Mouse (Mus musculus): ENCODE results near the gene Ajm1. TPM values are rescaled to one million over a fixed set of nuclear protein-coding genes. Genes with fewer than 3 reads are reported as not detected.

The Ajm1 gene
- polyA plus RNA-seq, 1 experiment, result 115 TPM

DNA sequence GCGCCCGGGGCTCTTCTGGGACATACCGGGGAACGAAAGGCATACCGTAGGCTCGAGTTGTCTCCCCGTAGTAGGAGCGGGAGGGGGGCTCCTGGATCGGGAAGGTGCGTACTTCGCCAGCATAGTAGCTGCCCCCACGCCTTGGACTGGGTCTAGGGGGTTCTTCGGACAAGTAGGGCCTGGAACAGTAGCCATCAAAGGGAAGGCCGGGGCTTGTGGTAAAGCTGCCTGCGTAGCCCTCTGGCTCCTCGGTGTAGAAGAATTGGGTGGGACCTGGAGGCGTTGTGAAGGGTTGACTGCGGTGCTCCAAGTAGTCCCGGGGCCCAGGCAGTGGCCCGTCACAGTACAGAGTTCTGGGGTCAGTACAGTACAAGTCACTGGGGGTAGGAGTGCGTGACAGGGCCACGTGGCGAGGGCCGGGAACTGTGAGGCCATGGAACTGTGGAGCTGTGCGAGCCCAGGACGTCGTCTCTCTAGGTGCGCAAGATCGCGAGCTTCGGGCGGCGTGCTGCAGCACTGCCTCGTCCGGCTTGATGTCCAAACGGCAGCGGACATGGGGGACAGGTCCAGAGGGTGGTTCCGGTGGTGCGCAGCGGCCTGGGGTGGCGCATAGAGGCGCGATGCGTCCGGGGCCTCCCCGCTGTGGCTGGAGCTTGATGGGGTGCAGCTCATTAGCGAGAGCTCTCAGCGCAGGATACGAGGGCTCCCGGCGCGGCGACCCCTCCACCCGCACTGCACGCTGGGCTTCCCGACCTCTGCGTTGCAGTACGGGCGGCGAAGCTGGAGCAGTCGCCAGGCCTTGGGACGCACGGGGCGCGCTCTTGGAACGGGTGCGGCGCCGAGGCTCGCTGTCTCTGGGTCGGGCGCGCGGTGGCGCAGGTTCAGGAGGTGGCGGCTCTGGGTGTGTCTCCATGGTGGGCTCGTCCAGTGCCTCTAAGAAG lies 2.5 kb downstream of the Ajm1 start:
- no peak overlapping the region for H3K27ac ChIP-seq (ENCODE audit: insufficient read depth, low read length)
- H3K4me3 ChIP-seq (ENCODE audit: insufficient read depth, low read length), result no peak overlapping the region; the same call in 1 of the 2 replicates
- no peak for TF ChIP-seq POLR2A (IDR thresholded peaks at IDR 0.05; ENCODE audit: extremely low read depth, insufficient read depth, low read length)
- no peak for TF ChIP-seq CTCF (IDR thresholded peaks at IDR 0.05; ENCODE audit: extremely low read depth, insufficient read depth, low read length)
- peaks cover 13% of the 10 kb centered on the region for H3K4me1 ChIP-seq (ENCODE audit: control insufficient read depth, insufficient read depth, low read length)

DNA sequence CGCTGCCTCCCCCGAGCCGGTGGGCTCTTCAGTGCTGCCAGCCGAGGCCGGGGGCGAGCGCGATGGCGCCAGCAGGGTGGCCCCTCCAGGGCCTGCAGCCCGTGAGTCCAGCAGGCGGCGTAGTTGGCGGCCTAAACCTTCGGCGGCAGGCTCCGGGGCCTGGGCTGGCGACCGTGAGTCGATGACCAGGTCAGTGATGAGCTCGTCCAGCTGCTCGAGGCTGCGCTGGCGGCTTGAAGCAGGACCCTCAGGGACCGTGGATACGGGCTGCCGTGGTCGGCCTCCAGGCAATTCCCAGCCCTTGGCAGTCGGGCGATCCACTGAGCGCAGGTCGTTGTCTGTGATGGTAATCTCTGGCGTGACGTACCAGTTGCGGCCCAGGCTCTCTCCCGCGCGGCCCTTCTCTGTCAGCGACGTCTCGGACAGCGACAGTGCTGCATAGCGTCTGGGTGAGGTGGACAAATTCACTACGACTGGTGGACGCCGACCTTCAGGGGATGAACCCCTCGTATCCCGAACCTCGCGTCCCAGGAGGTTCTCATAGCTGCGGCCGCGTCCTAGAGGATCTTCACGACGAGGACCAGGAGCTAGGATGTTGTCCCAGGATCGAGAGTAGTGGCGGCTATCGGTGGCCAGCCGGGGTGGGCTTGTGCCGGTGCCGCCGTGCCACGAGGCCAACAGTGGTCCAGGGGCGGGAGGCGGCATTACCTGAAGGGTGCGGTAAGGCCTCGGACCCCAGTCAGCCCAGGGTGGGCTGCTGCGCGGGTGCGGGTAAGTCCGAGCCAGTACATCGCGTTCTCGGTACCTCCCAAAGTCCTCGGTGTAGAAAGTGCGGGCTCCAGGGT lies 3.4 kb downstream of the Ajm1 start:
- peaks cover 15% of the 10 kb centered on the region for H3K4me1 ChIP-seq (ENCODE audit: control insufficient read depth, insufficient read depth, low read length)
- H3K4me3 ChIP-seq (ENCODE audit: insufficient read depth, low read length), result no peak overlapping the region
- H3K27ac ChIP-seq (ENCODE audit: insufficient read depth, low read length), result peak overlapping the region; percentile 76
- TF ChIP-seq CTCF (IDR thresholded peaks at IDR 0.05; ENCODE audit: extremely low read depth, insufficient read depth, low read length) (no peak), POLR2A (IDR thresholded peaks at IDR 0.05; ENCODE audit: extremely low read depth, insufficient read depth, low read length) (no peak)

DNA sequence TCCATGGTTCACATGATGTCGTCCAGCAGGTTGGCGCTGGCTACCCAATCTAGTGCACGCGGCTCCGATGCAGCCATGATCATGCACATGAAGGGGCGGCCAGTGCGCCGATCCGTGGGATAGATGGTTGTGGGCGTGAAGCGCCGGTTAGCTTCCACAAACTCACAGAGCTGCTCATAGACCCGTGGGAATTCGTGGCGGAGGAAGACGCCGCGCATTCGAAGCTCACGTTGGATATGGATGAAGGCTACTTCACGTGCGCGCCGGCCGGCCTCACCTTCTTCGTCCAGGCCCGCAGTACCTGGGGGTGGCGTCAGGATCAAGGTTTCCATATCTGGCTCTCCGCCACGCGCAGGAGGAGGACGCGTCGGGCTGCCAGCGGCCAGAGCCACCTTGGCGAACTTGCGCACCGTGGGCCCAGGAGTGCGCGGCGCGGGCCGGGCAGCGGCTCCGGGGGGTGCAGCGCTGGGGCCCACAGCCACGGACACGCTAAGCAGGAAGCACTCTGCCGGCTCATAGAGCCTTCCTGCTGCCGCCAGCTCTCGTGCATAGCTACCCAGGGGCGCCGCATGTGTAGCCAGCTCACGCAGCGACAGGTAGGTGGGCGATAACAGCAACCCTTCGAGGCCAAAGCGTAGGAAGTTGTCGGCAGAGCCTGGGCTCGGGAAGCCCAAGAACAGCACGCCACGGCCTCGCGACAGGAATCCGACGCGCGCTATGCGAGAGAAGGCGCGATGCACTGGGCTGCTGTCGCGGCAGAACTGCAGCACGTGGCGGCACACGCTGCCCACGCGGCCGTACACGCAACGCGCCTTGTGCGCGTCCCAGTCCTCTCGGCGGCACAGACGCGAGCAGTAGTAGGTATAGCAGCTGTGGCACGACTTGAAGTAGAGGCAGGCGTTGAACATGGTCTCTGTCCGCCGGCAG lies 4.3 kb downstream of the Ajm1 start:
- Histone ChIP-seq H3K27ac (ENCODE audit: insufficient read depth, low read length) (peak overlapping the region; percentile 76), H3K4me1 (ENCODE audit: control insufficient read depth, insufficient read depth, low read length) (peaks cover 10% of the 10 kb centered on the region), H3K4me3 (ENCODE audit: insufficient read depth, low read length) (no peak overlapping the region)

DNA sequence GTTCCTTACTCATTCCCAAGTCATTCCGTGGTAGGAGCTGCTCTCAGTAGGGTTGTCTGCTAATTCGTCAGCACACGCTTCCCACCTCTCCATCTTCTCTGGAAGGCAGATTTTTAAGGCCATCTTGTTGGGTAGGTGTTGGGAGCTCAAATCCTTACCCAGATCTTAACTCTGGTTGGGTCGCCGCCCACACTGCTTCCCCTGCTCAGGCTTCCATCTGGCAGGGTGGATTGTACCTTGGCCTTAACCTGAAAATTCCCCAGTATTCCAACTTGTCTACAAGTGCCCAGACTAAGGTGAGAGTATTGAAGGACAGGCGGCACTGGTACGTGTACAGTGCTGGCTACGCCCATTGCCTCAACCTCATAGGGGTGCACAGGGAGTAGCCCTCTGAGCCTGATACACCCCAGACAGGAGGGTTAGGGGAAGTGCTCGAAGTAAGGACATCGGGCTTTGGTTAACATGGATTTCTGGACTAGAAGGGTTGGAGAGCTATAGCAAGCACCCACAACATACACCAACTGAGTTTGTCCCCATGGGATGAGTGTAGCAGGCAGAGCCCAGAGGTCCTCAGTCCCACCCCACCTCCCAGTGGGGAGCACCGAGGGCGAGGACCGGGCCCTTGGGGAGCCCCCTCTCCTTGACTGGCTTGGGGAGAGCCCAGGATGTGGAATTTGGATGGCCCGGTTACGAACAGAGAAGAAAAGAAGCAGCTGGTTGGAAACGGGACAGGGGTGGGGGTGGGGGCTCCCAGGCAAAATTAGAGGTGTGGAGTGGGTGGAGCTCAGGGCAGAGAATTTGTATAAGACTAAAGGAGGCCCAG lies 5.3 kb downstream of the Ajm1 start:
- Histone ChIP-seq H3K4me1 (ENCODE audit: control insufficient read depth, insufficient read depth, low read length) (peaks cover 8% of the 10 kb centered on the region), H3K27ac (ENCODE audit: insufficient read depth, low read length) (peak overlapping the region; percentile 29; the same call in 1 of the 2 replicates), H3K4me3 (ENCODE audit: insufficient read depth, low read length) (no peak overlapping the region)
- TF ChIP-seq CTCF (IDR thresholded peaks at IDR 0.05; ENCODE audit: extremely low read depth, insufficient read depth, low read length) (no peak), POLR2A (IDR thresholded peaks at IDR 0.05; ENCODE audit: extremely low read depth, insufficient read depth, low read length) (no peak)

More for the DNA sequence above, 4.3 kb downstream of the Ajm1 start:
- TF ChIP-seq POLR2A (IDR thresholded peaks at IDR 0.05; ENCODE audit: extremely low read depth, insufficient read depth, low read length), result no peak
- TF ChIP-seq CTCF (IDR thresholded peaks at IDR 0.05; ENCODE audit: extremely low read depth, insufficient read depth, low read length), result no peak

DNA sequence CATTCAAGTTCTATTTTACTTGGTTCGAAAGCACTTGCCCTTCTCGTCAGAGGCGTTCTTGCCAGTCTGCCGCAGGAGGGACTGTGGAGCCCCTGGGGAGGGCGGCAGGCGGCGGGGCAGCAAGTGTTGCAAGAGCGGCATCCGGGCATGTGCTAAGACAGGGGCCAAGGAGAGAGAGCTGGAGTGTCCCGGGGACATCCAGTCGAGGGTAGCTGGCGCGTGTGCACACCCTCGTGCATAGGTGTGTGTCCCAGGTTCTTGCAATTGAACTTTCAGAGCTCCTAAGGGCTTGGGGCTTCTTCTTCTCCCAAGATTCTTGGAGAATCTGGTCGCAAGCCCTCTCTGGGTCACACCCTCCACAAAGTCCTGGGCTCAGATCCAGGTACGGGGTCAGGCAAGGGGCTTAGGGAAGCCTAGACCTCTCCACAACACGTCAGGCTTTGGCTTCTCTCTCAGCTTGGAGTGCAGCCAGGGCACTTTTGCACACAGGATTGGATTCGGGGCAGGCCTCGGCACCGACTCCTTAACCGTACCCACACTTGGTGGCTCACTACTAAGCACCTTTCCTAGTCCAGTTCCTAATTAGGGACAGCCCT lies 6.0 kb downstream of the Ajm1 start:
- Histone ChIP-seq H3K4me1 (ENCODE audit: control insufficient read depth, insufficient read depth, low read length) (peaks cover 8% of the 10 kb centered on the region), H3K27ac (ENCODE audit: insufficient read depth, low read length) (peak overlapping the region; percentile 29; the same call in 1 of the 2 replicates)
- TF ChIP-seq CTCF (IDR thresholded peaks at IDR 0.05; ENCODE audit: extremely low read depth, insufficient read depth, low read length) (no peak), POLR2A (IDR thresholded peaks at IDR 0.05; ENCODE audit: extremely low read depth, insufficient read depth, low read length) (0 out of 2 replicates have a peak, but pooled peaks have one; percentile 4)

DNA sequence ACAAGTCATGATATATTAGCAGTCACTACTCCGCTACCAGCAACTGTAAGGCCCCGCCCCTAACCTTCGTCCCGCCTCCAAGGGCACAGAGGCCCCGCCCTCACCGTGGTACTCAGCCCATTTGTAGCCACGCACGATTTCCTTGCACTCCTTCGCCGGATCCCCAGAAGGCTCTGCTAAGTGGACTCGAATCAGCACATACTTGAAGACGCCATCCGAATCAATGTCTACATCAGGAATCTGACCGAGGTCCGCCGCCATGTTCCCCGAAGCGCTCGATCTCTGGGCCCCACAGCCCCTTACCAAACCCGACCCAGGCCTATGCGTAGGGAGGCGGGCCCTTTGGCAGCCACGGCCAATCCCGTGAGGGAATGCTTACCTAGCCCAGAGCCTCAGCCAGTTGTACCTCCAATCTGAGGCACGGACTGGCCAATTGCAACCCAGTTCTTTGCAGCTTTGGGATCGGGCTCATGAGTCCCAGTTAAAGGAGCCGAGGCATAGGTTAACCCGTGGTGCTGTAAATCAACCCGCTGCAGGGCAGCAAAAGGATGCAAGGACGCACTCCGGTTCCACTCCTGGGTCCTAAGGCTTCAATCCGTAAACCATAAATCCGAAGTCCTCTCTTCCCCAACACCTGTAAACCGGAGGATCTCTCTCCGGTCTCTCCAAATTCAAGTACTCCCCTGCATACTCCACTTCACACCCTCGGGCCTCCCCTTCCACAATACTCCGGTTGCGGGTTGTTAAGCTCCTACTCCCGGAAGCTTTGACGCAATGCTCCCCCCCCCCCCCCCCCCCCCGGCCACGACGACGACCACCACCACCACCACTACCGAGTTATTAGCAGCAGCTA lies 6.8 kb downstream of the Ajm1 start, which contains the start of the genes Mamdc4 and Phpt1:
TSS of gene Mamdc4 (minus strand) at position 267 of the 853 bp plus-strand sequence.
TSS of gene Phpt1 (minus strand) at position 646 of the 853 bp plus-strand sequence.
- no peak for TF ChIP-seq CTCF (IDR thresholded peaks at IDR 0.05; ENCODE audit: extremely low read depth, insufficient read depth, low read length)
- peak; percentile 68 for TF ChIP-seq POLR2A (IDR thresholded peaks at IDR 0.05; ENCODE audit: extremely low read depth, insufficient read depth, low read length)

More for the DNA sequence above, 6.0 kb downstream of the Ajm1 start:
- peak overlapping the region; percentile 39; the same call in 1 of the 2 replicates for H3K4me3 ChIP-seq (ENCODE audit: insufficient read depth, low read length)

DNA sequence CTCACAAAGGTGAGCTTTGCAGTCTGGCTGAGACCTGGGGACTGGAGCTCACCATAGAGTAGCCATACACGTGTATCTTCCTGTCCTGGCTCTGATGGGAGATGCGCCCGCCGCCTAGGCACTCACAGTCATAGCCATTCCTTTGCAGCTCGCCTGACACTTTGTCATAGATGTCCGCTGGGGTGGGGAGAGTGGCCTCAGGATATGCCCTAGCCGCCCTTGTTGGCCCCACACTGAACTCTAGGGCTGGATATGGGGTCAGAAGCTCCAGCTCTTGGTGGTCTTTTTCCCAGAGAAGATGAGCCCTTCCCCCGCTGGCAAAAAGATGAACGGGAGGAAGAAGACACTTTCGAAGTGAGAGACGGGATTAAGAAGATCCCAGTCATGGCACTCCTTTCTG lies 7.4 kb downstream of the Ajm1 start:
- peak overlapping the region; percentile 39 for H3K4me3 ChIP-seq (ENCODE audit: insufficient read depth, low read length)
- TF ChIP-seq POLR2A (IDR thresholded peaks at IDR 0.05; ENCODE audit: extremely low read depth, insufficient read depth, low read length), result no peak
- no peak for TF ChIP-seq CTCF (IDR thresholded peaks at IDR 0.05; ENCODE audit: extremely low read depth, insufficient read depth, low read length)
- H3K4me1 ChIP-seq (ENCODE audit: control insufficient read depth, insufficient read depth, low read length), result peaks cover 6% of the 10 kb centered on the region
- no peak overlapping the region for H3K27ac ChIP-seq (ENCODE audit: insufficient read depth, low read length)

More for the DNA sequence above, 6.8 kb downstream of the Ajm1 start, which contains the start of the genes Mamdc4 and Phpt1:
- H3K4me3 ChIP-seq (ENCODE audit: insufficient read depth, low read length), result peak within 1 kb of the TSS; percentile 39
- H3K27ac ChIP-seq (ENCODE audit: insufficient read depth, low read length), result peak within 1 kb of the TSS; percentile 29
- H3K4me1 ChIP-seq (ENCODE audit: control insufficient read depth, insufficient read depth, low read length), result peaks cover 6% of the 10 kb centered on the region
